Mouse (Mus musculus) neutrophil, adult 5-6 weeks (primary cell): ENCODE data around the gene Ubxn10. TPM values are rescaled to one million over a fixed set of nuclear protein-coding genes. Genes with fewer than 3 reads are reported as not detected.

Experiments
- ATAC-seq: fragments of 151-379, 151-347 bp; 2 replicates; pipeline ENCODE4 v1.8.0; 2017; ENCODE audit warnings: mild to moderate bottlenecking, moderate TSS enrichment; ENCODE audit not compliant: insufficient number of reproducible peaks, poor library complexity, low FRiP score, severe bottlenecking; ENCODE audit errors: extremely low read depth
- total RNA-seq: library from RNA; stranded (forward); fragments of 200-1000 nt; gene quantifications from 2 replicates; pipeline ENCODE4 v1.2.3, GENCODE M21; 2017

Gene Ubxn10
- total RNA-seq, 1 experiment from 2014 or later = not detected

DNA sequence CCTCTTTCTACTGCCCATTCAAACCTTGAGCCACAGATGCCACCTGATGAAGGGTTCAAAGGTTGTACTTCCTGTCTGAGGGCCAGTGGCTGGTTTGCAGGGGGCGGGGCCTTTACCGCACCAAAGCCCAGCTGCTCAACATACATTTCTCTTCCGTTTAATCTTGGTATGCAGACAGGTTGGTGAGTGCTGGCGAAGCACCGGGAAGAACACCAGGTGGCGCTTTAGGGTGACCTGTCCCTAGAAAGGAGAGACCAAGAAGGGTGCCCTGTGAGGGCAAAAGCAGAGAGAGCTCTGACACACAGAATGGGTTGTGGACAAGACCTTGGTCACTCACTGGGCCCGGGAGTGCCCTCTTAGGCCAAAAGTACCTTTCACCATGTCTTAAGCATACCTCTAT, 28.3 kb downstream of the Ubxn10 start:
- ATAC-seq = no peak

DNA sequence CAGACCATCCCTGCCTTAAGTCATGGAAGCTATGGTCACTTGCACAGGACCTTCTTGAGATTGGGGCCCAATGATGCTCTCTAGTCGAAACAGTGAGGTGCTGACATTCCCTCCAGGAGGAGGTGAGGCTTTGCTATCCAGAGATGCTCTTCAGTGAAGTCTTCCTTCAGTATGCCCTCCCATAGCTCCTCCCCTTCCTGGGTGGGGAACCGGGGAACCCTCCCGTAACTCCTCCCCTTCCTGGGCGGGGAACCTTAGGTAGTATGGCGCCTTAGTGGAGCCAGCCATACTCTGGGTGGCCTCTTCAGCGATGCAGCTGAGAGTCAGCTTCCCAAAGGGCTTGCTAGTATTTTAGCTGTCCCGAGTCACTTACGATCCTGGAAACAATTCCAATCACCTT, 30.3 kb downstream of the Ubxn10 start:
- ATAC-seq = no peak

DNA sequence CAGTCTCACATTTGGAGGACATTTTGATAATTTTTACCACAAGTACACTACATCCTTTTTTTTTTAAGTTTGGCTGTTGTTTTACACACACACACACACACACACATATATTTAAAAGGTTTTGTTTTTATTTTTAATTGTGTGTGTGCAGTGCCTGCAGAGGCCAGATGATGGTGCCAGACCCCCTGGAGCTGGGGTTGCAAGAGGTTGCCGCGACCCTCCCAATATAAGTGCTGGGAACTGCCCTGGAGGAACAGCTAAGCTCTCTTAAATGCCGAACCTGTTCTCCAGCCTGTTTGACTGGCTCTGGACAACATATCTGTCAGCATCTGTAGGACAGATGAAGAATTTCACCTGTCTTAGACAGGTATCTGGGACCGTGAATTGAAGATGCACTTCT, 32.8 kb downstream of the Ubxn10 start:
- no peak for ATAC-seq

DNA sequence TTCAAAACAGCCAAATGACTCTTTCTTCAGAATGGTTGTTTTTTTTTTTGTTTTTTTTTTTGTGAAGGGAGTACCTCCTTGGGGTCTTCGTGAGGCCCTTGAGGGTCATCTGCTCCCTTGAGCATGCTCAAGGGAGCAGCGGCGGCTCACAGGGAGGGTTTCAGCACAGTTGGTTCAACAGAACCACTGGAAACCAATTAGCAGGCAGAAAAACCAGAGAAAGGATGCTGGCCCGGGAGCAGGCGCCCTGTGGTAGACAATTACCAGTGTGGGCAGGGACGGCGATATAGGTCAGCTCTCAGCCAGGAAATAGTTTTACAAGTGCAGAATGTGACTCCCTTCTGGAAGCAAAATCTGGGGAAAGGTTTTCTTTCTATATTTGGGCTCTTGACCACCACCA, 33.4 kb downstream of the Ubxn10 start:
- ATAC-seq = no peak

DNA sequence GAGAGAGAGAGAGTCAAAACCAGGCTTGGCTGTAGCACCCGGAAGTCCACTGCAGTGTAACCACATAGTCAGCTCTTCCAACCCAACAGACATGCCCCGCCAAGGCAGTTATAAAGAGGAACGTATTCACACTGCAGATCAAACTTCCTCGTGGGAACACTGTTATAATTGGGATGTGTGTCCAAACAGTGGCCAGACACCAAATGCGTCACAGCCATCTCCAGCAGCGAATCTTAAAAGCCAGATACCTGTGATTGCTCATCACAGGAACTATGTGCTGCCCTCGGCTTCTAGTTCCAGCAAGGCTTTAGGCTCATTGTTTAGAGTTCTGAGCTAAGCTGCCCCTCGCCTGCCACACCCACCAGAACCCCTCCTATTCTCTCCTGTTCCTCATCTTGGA, 34.4 kb downstream of the Ubxn10 start:
- no peak for ATAC-seq

DNA sequence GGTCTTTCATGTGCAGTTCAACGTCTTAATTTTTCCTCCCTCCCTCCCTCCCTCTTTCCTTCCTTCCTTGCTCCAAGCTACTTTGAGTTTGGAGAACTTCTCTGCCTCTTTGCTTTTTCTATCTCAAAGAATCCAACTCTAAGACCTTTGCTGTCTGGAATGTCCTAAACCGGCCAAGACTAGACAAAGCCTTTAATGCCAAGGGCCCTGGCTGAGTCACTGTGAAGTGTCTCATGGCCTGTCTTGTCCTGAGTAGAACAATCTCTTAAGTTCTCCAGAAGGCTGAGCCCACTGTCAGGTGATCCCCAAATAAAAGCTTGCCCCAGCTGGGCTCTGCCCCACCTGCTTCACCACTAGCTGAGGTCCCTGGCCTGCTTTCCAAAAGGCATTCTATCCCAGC, 34.9 kb downstream of the Ubxn10 start:
- ATAC-seq = no peak

DNA sequence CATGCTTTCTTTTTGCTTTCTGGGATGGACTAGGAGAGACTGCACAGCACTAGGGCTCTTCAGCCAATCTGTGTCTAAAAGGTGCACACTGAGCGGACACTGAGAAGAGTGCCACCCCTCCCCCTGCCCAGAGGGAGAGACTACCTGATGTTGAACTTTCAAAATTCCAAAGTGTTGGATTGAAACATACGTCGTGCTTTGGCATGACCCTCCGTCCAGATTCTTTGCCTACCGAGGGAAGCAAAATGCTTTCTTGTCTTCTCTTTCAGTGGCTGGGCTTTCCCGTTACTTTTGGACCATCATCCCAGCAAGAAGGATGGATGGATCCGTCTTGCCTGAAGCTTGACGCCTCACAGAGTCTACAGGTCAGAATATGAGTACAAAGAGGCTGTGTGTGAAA, 35.9 kb downstream of the Ubxn10 start:
- no peak for ATAC-seq

DNA sequence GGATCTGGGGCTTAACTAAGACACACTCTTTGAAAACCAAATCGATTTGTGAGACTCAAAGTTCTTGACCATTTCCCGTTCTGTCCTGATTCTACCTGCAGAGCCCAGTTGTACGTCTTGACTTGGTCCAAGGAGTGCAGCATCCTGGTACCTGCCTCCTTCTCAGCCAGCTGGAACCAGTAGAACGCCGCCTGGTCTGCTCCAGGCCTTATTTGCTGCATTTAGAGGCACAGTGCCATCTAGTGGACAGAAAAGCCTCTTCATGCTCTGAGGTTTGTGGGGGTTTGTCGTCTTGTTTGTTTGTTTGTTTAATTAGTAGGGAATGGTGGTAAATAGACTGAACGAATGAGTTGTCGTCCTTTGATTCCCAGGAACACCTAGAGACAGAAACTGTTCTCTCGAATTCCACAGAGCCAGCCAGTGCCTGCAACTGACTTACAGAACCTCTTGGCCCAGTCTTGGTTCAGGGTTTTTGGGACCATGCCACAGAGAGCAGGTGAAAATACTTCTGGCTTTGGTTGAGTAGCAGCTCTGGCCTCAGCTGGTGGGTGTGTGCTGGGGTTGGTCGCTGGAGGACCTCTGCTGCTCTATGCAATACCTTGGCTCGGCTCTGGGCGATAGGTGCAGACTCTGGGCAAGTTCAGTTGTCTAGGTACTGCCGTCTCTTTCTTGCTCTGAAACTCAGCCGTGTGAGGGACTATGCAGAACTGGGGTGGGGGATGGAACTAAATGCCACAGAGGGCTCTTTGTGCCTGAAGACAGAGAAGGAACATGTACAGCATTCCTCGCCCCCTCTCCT, 36.6 kb downstream of the Ubxn10 start:
- ATAC-seq = no peak

DNA sequence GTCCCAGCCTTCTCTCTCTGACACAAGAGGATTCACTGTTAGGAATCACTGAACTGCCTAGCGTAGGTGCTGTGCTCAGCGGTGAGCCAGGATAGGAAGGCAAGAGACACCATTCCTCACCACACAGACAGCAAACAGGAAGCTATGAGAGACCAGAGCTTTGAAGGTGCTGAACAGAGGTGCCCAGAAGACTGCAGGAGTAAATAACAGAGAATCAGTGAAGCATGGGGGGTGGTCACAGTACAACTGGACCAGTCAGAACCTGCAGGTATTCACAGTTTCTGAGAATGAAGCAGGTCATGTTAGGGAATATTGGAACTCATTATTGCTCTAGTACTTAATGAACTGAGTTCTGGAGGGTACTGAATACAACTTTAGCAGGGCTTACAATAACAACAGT, 38.7 kb downstream of the Ubxn10 start:
- ATAC-seq = no peak

DNA sequence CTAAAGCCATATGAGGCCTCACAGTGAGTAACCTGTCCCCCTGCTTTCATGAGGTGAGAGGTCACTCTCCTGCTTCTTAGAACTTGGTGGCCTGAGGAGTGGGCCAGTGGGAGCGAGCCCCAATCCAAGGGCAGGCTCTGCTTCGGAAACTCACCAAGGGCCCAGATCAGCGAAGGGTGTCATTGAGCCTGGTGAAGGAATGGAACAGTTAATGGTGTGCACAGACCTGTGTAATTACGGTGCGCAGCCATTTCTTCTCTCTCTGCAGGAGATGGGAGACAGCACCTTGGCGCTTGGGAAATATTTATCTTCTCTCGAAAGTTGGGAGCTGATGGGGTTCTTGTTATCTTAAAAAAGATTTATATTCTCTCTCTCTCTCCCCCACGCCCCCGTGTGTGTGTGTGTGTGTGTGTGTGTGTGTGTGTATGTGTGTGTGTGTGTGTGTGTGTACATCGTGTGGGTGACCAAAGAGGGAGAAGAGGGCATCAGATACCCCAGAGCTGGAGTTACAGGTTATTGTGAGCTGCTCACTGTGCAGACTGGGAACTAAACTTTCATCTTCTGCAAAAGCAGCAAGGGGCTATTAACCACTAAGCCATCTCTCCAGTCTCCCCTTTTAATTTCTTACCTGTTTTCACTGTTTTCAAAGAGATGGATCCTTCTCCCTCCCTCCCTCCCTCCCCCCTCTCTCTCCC, 39.7 kb downstream of the Ubxn10 start:
- no peak for ATAC-seq

DNA sequence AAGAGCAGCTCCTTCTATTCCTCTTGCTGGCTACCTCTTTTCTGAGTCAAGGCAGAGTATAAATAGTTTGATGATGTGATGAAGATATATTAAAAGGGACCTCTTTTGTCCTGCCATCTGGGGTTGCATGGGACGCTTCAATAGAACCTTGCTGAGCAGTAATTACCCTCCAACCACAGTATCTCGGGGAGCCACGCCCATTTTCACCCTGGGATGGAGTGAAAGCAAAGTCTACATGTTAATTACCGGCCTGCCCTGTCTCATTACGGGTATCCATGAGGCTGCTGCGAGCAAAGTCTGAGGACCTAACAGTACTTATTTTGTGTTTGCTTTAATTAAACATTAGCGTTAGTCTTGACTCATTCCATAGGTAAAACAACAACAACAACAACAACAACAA, 40.2 kb downstream of the Ubxn10 start:
- no peak for ATAC-seq

DNA sequence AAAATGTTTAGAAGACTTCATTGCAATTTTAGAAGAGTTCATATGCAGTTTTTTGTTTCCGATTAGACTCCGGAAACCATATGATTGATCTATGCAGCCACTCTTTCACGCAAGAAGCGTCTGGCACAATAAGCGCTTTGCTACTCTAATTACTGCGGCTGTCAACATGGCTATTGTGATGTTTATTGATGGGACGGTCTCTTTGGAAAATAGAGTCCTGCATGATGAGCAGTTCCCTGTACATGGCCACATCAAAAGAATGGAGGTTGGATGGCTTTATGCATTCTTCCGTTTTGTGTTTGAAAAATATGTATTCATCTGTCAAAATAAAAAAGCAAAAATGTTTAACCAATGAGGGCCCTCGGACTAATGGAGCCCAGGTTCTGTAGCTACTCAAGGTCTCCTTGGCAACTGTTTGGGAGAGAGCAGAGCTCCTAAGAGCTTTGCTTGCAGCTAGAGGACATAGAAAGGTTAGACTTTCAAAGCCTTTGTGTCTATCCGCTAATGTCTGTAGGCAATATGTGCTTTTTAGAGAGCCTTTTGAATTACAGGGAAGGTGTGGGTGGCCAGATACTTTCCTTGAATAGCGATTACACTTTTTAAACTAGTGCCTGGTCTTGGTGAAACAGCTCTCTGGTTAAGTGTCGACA, 43.8 kb downstream of the Ubxn10 start:
- no peak for ATAC-seq

DNA sequence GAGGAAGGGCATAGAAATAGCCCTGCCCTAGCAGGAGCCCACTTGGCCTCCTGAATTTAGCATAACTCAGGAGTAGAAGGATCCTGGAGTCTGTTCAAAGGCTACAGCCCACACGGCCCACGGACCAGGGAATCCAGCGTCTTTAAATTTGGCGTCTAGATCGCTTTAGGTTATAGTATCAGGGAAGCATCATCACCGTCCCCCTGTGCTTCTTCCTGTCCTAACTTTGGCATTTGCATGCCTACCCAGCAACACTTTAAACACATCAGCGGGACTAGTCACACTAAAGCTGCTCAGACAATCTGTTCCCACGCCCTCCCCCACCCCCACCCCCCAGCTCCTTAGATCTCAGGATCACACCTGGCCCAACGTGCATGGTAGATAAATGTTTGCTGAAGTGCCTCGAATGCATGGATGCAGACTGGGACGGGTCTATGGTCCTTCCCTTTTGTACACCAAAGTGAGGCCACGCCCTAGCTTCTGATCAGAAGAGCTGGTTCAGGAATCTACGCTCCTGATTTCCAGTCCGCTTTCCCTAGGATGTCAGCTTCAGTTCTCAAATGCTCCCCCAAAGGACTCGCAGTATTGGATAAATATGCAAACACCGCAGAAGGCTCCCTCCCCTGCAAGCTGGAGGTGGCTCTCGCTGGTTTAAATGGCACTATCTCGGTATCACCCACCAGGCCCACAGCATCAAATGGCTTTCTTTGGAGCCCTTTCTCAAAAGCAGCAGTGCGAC, 45.4 kb downstream of the Ubxn10 start:
- ATAC-seq = no peak

DNA sequence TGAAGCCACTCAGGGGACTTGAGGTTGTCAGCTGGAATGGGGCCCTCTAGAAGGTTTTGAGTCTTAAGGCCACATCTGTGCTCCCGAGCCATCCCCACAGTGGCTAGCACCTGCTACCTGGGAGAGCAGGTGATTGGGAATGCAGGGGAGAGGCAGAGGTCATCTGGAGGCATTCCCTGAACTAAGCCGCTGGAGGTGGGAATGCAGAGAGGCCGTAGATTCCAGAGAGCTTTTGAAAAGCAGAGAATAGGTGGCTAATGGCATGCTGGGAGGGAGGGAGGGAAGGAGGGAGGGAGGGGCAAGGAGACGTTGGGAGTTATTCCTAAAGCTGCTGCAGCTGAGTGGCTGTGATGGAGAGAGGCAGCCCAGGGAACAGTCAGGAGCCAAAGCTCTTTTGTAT, 46.4 kb downstream of the Ubxn10 start:
- ATAC-seq = no peak

DNA sequence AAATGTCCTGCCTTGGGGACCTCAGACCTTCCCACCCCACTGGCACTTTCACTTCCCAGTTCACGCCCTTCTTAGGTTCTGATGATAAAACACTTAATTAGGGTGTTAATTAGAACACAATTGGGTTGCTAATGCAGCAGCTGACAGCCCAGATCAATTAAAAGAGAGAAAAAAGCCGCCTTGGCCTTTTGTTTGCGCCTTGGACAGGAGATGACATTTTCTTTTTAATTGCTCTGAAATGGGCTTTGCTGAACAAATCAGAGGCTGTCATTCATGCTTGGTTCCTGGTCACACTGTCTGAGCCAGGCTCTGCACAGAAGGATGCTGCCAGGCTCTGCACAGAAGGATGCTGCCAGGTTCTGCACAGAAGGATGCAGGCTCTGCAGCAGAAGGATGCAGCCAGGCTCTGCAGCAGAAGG, 47.9 kb downstream of the Ubxn10 start:
- ATAC-seq = no peak

DNA sequence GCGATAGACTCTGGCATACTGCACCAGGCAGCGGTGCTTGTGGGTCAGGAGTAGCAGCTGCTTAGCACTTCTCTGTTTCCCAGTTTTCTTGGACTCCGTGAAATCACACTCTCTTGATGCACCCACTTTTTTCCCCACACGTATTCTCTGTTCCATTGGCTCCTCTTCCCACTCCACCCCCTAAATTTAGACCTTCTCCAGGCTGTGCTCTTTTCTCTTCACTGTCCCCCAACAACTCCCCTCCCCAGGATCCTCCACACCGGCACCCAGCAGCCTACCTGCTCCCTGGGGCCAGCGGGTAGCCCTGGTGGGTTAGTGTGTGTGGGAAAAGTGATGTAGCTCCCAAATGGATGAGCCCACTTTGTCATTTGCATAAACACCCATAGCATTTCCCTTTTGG, 51.2 kb downstream of the Ubxn10 start:
- ATAC-seq = no peak

DNA sequence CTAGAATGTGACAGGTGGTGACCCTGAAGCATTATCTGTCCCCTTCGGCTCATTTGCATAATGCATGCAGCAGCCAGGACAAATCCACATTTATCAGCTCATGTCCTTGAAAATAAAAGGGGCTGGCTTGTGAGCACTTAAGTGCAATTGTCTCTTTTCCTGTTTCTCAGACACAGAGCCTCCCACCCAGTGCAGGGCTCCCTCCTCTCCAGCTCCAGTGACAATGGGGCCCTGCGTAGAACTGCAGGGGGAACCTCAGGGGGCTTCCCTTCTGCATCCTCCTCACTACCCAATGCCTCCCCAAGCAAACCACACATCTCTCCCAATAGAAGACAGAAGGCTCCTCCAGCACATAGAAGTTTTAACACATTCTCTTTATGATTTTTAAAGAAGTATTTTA, 54.2 kb downstream of the Ubxn10 start:
- no peak for ATAC-seq

DNA sequence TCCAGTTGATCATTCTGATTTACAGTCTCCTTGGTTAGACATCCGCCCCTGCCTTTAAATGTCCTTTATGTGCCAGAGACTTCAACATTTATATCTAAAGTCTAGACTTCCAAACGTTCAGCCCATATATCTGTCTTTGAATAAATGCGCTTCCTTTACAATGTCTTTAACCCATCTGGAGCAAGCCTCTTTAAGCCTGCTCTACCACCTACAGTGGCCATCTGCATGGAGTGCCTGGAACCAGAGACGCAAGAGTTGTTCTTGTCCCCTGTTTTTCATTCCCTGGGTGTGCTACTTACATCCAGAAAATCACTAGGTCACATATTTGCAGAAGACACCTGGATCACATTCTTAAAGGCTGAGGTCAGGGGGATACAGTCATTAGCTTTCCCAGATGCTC, 56.8 kb downstream of the Ubxn10 start:
- no peak for ATAC-seq

DNA sequence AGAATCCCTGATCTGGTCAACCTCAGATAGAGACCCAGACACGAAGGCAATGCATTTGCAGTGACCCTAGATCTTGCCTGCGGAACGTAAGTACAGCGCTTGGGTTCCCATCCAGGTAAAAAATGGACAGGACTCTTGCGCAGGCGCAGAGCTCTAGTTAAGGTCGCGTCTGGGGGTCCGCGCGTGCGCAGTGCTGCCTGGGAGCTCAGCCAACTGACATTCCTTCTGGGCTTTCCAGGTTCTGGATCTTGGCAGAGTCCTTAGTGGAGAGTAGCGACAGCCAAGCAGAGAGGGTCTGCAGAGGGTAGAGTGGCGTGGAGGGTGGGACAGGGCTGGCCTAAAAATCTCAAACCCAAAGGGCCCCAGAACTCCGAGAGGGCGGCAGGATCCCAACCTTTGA, 59.4 kb downstream of the Ubxn10 start:
- ATAC-seq = no peak

DNA sequence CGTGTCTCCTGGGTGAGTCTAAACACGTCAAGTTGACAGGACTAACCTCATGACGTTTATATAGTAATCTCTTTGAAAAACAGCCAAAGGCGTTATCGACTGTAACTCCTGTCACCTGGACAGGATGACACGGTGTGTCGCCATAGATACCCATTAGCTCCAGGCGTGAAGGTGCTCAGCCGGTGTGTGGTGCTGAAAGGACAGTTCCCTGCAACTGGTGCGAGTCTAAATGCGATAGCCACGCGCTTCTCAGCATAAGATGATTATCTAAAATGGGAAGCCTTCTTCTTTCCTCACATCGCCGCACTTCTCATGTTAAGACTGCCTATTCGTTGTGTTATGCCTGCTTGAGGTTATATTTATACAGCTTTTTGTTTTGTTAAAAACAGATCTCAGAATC, 60.5 kb downstream of the Ubxn10 start:
- no peak for ATAC-seq
